Mouse (Mus musculus) cerebellum, adult 2 months (tissue): ENCODE results near the gene Cnpy4.

ENCODE experiments used
- CTCF ChIP-seq: fragments of 200-500 bp; IDR thresholded peaks from 2 replicates; pipeline ENCODE4 v1.5.1; 2011; ENCODE audit warnings: low read depth, mild to moderate bottlenecking, control low read depth, low read length, moderate library complexity, borderline replicate concordance; ENCODE audit not compliant: insufficient read depth
- POLR2A ChIP-seq: fragments of 200-500 bp; IDR thresholded peaks from 2 replicates; pipeline ENCODE4 v1.6.1; 2011; ENCODE audit warnings: low read length, control low read depth, borderline replicate concordance; ENCODE audit not compliant: insufficient read depth

- TF ChIP-seq CTCF: peak; percentile 49; the same call in 1 of the 2 replicates
- TF ChIP-seq POLR2A: no peak
These were observed 49.2 kb upstream of the Cnpy4 start for GRCm38 (mm10) chr5:138137935-138138549.
